Mouse (Mus musculus) CH12.LX (cell line): ENCODE results near the gene Cd27. TPM values are rescaled to one million over a fixed set of nuclear protein-coding genes. Genes with fewer than 3 reads are reported as not detected.

Experiments used
- DNase-seq: peaks from one replicate; pipeline ENCODE4 v3.0.0-alpha.2; 2013; ENCODE audit errors: extremely low read depth
- H3K27ac ChIP-seq: 2 replicates; pipeline ENCODE4 v1.5.1; 2012; ENCODE audit warnings: low read depth, mild to moderate bottlenecking, control low read depth, moderate library complexity; ENCODE audit not compliant: insufficient read depth
- H3K27me3 ChIP-seq: replicated peaks from 2 replicates; pipeline ENCODE3; 2012; ENCODE audit warnings: inconsistent platforms
- H3K36me3 ChIP-seq, 2 experiments: replicated peaks in 1 of 2; 2 replicates each; pipeline versions ENCODE3 to v1.6.1; 2012; ENCODE audit warnings: inconsistent platforms in 1 of 2, low read length in 1 of 2, mild to moderate bottlenecking in 1 of 2, mixed read lengths in 1 of 2, moderate library complexity in 1 of 2; ENCODE audit not compliant: control insufficient read depth in 1 of 2, insufficient read depth in 1 of 2
- H3K4me1 ChIP-seq, 2 experiments: 2 replicates each; pipeline ENCODE4 v1.6.1; 2012; ENCODE audit warnings: inconsistent platforms in 1 of 2, moderate library complexity in 1 of 2; ENCODE audit not compliant: insufficient read depth in 2 of 2, control insufficient read depth in 1 of 2
- H3K4me2 ChIP-seq: 2 replicates; pipeline ENCODE4 v1.6.1; 2012; ENCODE audit warnings: low read depth, mild to moderate bottlenecking, control low read depth; ENCODE audit not compliant: poor library complexity, insufficient read depth, severe bottlenecking
- H3K4me3 ChIP-seq, 3 experiments: fragments of 150-350 bp in 1 of 3; sonication (generic) in 1 of 3; replicated peaks in 1 of 3; 2 replicates each; pipeline versions ENCODE3 to v1.5.1; 2011 to 2012; ENCODE audit warnings: low read depth in 2 of 3, low read length in 2 of 3, mild to moderate bottlenecking in 2 of 3, moderate library complexity in 2 of 3, control low read depth in 1 of 3, improper control_type of control experiment in 1 of 3, inconsistent platforms in 1 of 3, mixed read lengths in 1 of 3; ENCODE audit not compliant: poor library complexity in 1 of 3
- H3K79me2 ChIP-seq: replicated peaks from 2 replicates; pipeline ENCODE4 v1.6.1; 2012; ENCODE audit warnings: mild to moderate bottlenecking, moderate library complexity; ENCODE audit not compliant: control insufficient read depth, poor library complexity, insufficient read depth, severe bottlenecking; ENCODE audit errors: extremely low read depth
- H3K9ac ChIP-seq: 2 replicates; pipeline ENCODE4 v1.6.1; 2012; ENCODE audit warnings: low read depth, mild to moderate bottlenecking, control low read depth, moderate library complexity; ENCODE audit not compliant: insufficient read depth
- H3K9me3 ChIP-seq: replicated peaks from 2 replicates; pipeline ENCODE3; 2012; ENCODE audit warnings: low read length, inconsistent platforms, mixed read lengths
- E2F4 ChIP-seq: IDR thresholded peaks from 2 replicates; pipeline ENCODE4 v1.6.1; 2011; ENCODE audit warnings: low read depth, low read length, improper control_type of control experiment; ENCODE audit not compliant: insufficient replicate concordance
- ELF1 ChIP-seq: IDR thresholded peaks from 2 replicates; pipeline ENCODE4 v1.6.1; 2014; ENCODE audit warnings: low read depth, mild to moderate bottlenecking, inconsistent platforms, low read length, improper control_type of control experiment
- GABPA ChIP-seq: IDR thresholded peaks from 2 replicates; pipeline ENCODE4 v1.6.1; 2012; ENCODE audit warnings: low read depth, low read length, improper control_type of control experiment, inconsistent platforms; ENCODE audit not compliant: insufficient replicate concordance
- IRF4 ChIP-seq: IDR thresholded peaks from 2 replicates; pipeline ENCODE4 v1.6.1; 2014; ENCODE audit warnings: low read depth, mild to moderate bottlenecking, inconsistent platforms, low read length, improper control_type of control experiment
- JUN ChIP-seq: IDR thresholded peaks from 2 replicates; pipeline ENCODE4 v1.6.1; 2011; ENCODE audit warnings: low read depth, mild to moderate bottlenecking, low read length, improper control_type of control experiment, moderate library complexity; ENCODE audit not compliant: insufficient read depth
- MAZ ChIP-seq: IDR thresholded peaks from 2 replicates; pipeline ENCODE4 v1.6.1; 2012; ENCODE audit warnings: low read depth, mild to moderate bottlenecking, inconsistent platforms, low read length, improper control_type of control experiment, moderate library complexity
- MXI1 ChIP-seq: IDR thresholded peaks from 2 replicates; pipeline ENCODE4 v1.6.1; 2011; ENCODE audit warnings: mild to moderate bottlenecking, low read depth, low read length, improper control_type of control experiment
- NELFE ChIP-seq: IDR thresholded peaks from 2 replicates; pipeline ENCODE4 v1.6.1; 2011; ENCODE audit warnings: low read depth, low read length, improper control_type of control experiment
- PAX5 ChIP-seq: IDR thresholded peaks from 2 replicates; pipeline ENCODE4 v1.6.1; 2012; ENCODE audit warnings: low read length, inconsistent platforms, mixed read lengths
- POLR2A ChIP-seq: IDR thresholded peaks from 2 replicates; pipeline ENCODE4 v1.6.1; 2011; ENCODE audit warnings: low read depth, mild to moderate bottlenecking, improper control_type of control experiment, low read length
- POLR2AphosphoS2 ChIP-seq: IDR thresholded peaks from 2 replicates; pipeline ENCODE4 v1.6.1; 2011; ENCODE audit warnings: low read depth, low read length, improper control_type of control experiment
- USF1 ChIP-seq: IDR thresholded peaks from 2 replicates; pipeline ENCODE4 v1.6.1; 2014; ENCODE audit warnings: low read depth, mild to moderate bottlenecking, inconsistent platforms, low read length, improper control_type of control experiment
- ZMIZ1 ChIP-seq: IDR thresholded peaks from 2 replicates; pipeline ENCODE4 v1.6.1; 2012; ENCODE audit warnings: low read depth, mild to moderate bottlenecking, inconsistent platforms, low read length, improper control_type of control experiment
- ZNF384 ChIP-seq: IDR thresholded peaks from 2 replicates; pipeline ENCODE4 v1.6.1; 2012; ENCODE audit warnings: low read depth, low read length, improper control_type of control experiment, inconsistent platforms
- dilution Hi-C: fragments of 300-500 bp; cut with MboI; formaldehyde crosslinking; loops from 2 replicates; pipeline ENCODE4 v1.14.3; 2020; ENCODE audit warnings: low sequenced_read_pairs; ENCODE audit not compliant: extremely low pct_unique_long_range_greater_than_20kb, extremely low pct_ligation_motif_present
- in situ Hi-C: fragments of 300-500 bp; cut with MboI; formaldehyde crosslinking; loops from 3 replicates; pipeline ENCODE4 v1.14.3; 2019; ENCODE audit warnings: low sequenced_read_pairs, low pct_ligation_motif_present, low pct_unique_long_range_greater_than_20kb, mixed read lengths
- polyA plus RNA-seq: library from polyadenylated mRNA; unstranded; fragments of >175 nt; gene quantifications from 2 replicates; pipeline ENCODE4 v1.2.1, GENCODE M21; 2012; ENCODE audit warnings: low read depth; ENCODE audit not compliant: insufficient read length
- total RNA-seq, 2 experiments: library from RNA; depleted of rRNA; stranded (reverse); fragments of 300-350 nt in 1 of 2; fragments of >200 nt in 1 of 2; gene quantifications; 2 replicates each; pipeline ENCODE4 v1.2.3; 2012 to 2014

Gene Cd27
- total and polyA plus RNA-seq, 3 experiments = 0.54 TPM; not detected in 2

DNA sequence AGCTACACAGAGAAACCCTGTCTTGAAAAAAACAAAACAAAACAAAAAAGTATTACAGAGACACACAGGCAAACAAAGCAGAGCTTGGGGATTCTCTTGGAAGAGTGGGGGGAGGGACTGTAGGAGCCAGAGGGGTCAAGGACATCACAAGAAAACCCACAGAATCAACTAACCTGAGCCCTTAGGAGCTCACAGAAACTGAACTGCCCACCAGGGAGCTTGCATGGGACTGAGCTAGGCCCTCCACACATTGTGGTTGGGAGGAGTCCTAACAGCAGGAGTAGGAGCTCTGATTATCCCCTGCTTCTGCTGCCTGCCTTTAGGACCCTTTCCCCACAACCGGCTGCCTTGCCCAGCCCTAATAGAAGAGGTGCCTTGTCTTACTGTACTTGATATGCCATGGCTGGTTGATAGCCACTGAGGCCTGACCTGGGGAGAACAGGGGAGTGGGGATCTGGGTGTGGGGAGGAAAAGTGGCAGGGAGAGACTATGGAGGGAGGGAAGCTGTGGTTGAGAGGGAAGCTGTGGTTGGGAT, 41.2 kb downstream of the Cd27 start:
- no peaks in the 10 kb centered on the region for H3K9me3 ChIP-seq
- no peak for DNase-seq
- H3K4me3 ChIP-seq = no peak overlapping the region
- peaks cover 0 to 9% of the 10 kb centered on the region in 2 experiments; a peak in 1 of 4 replicates for H3K4me1 ChIP-seq
- H3K27me3 ChIP-seq = no peaks in the 10 kb centered on the region
- H3K27ac ChIP-seq = no peak overlapping the region
- dilution Hi-C loops = no loop called here
- H3K4me2 ChIP-seq = no peak overlapping the region
- H3K9ac ChIP-seq = no peak overlapping the region
- peaks cover 20% of the 10 kb centered on the region for H3K79me2 ChIP-seq
- TF ChIP-seq E2F4 (no peak), POLR2AphosphoS2 (peak; percentile 47)
- TF ChIP-seq, all 38 proteins: peak for 1
- in situ Hi-C loops = no loop called here
- H3K36me3 ChIP-seq = peaks cover 2 to 24% of the 10 kb centered on the region in 2 experiments

DNA sequence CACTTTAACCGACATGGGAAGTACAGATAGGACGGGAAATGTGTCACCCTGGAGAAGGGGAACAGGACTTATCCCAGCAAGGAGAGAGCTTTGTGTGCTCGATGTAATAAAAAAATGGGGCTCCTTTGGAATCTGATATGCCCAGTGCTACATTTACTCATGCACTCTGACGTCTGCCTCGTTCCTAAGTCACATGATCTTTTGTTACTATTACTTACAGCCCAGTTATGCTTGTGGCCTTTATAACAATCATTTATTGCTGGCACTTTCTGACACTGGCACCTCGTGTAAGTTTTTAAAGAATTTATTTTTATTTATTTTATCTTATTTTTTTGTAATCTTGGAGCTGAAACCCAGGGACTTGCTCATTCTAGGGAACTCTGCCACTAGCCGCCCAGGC, 43.4 kb downstream of the Cd27 start:
- dilution Hi-C loops (no loop called here), in situ Hi-C loops (no loop called here)
- Histone ChIP-seq H3K27me3 (no peaks in the 10 kb centered on the region), H3K4me2 (peak overlapping the region; percentile 96), H3K27ac (no peak overlapping the region), H3K9ac (0 out of 2 replicates have a peak overlapping the region, but pooled peaks have one; percentile 28), H3K4me1 (peaks cover 0 to 21% of the 10 kb centered on the region in 2 experiments; a peak in 2 of 4 replicates), H3K79me2 (peaks cover 37% of the 10 kb centered on the region), H3K9me3 (no peaks in the 10 kb centered on the region), H3K36me3 (peaks cover 12 to 37% of the 10 kb centered on the region in 2 experiments), H3K4me3 (no peak overlapping the region)
- TF ChIP-seq MAZ (no peak), USF1 (no peak), GABPA (no peak), ELF1 (no peak), POLR2AphosphoS2 (no peak), IRF4 (no peak), NELFE (no peak), JUN (no peak), PAX5 (no peak), ZNF384 (no peak), POLR2A (no peak), ZMIZ1 (no peak), MXI1 (no peak)
- DNase-seq = peak; percentile 8
